Mouse (Mus musculus) urinary bladder, postnatal 10 days (tissue): ENCODE measurements around the gene Slc35f3.
A peak's percentile ranks its signal among the peaks of the same experiment; 100 is the strongest.

Source experiments
- DNase-seq: peaks from one replicate; pipeline ENCODE4 v3.0.0; 2022; ENCODE audit warnings: low spot score

Slc35f3 gene

DNA sequence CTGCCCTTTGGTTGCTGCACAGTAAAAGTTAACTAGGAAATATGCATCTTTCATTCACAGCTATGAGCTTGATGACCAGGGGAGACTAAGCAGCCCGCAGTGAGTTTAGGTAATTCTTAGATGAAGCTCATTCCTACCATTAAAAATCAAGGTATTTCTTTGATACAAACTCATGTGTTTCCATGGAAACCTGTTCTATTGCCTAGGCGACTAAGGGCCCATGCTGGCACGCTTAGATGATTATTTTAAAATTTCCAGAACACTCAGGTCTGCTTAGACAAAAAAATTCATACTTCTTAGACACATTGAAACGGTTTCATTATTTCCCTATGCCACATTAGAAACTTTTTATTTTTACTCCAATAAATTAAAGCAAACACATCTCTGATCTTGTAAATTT lies 106.7 kb downstream of the Slc35f3 start:
- DNase-seq: no peak

GRCm38 (mm10) chr8:126420834-126421233 lies 122.5 kb downstream of the Slc35f3 start:
- no peak for DNase-seq

GRCm38 (mm10) chr8:126422174-126422919 lies 124.0 kb downstream of the Slc35f3 start, which contains the start of gene Coa6:
Gene Coa6, plus strand, starts transcription at chr8:126422515.
- peak; percentile 88 for DNase-seq

GRCm38 (mm10) chr8:126422920-126423300 lies 124.6 kb downstream of the Slc35f3 start:
- DNase-seq: no peak

GRCm38 (mm10) chr8:126424163-126424562 lies 125.8 kb downstream of the Slc35f3 start:
- DNase-seq: no peak

GRCm38 (mm10) chr8:126424946-126425345 lies 126.6 kb downstream of the Slc35f3 start:
- DNase-seq: no peak

DNA sequence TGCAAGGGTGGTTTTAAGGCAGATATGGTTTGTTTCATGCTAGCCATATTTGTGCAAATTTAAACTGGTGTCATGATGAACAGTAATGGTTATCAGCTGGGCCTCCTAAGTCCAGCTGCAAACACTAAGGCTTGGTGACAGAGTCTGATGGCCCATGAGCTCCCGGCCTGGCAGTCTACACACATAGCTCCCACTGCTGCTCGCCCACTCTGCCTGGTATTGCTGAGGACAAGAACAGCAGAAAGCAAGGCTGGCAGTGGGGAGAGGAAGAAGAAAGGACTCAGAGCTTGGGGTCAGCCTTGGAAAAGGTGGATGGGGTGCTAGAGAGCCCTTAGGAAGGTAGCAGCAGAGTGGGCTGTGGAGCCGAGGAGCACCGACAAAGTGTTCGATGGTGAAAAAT lies 131.3 kb downstream of the Slc35f3 start:
- DNase-seq: no peak

- DNase-seq: no peak
These were observed 135.5 kb downstream of the Slc35f3 start for GRCm38 (mm10) chr8:126433827-126434226.

GRCm38 (mm10) chr8:126438937-126439336 lies 140.6 kb downstream of the Slc35f3 start:
- DNase-seq: no peak
